ENCODE assay signal across 18 mouse cellular contexts in the genomic region with DNA sequence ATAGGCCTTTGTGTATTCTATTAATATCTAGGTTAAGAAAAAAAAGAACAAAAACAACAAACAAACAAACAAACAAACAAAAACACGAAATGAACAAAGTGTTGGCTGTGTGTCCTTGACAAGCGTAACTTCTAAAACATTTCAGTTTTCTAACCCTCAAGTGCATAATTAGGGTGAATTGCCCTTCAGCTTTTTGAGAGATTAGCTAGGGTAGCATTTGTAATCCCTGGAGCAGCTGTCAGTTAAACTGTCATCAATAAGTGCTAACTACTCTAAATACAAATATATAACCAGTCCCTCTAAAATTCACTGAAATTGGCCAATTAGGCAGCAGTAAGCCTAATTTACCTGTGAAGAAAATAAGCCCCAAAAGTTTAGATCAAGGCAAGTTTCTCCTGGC.
A peak's percentile ranks its signal among the peaks of the same experiment; 100 is the strongest.
DNase-seq lines count a peak whose midpoint lies in the region; ATAC-seq and TF ChIP-seq lines count a peak whose summit lies in the region.
"Had no signal": no experiment of that assay in that cellular context is flagged by ENCODE, and none has a peak within 500 bp of the region (broad histone marks: within the 10 kb centered on the region; RNA-seq: fewer than 3 reads in every experiment).

No protein-coding gene starts in this region.

- H3K36me3 ChIP-seq in forebrain, embryonic 12.5 days (replicated peaks): no peaks in the 10 kb centered on the region
- H3K36me3 ChIP-seq in forebrain, embryonic 10.5 days (replicated peaks): no peaks in the 10 kb centered on the region
- H3K36me3 ChIP-seq in midbrain, embryonic 13.5 days: no peaks in the 10 kb centered on the region
- H3K36me3 ChIP-seq in midbrain, postnatal 0 days (ENCODE audit: insufficient read depth, low read length): no peaks in the 10 kb centered on the region
- no peaks in the 10 kb centered on the region for H3K36me3 ChIP-seq in midbrain, embryonic 14.5 days (ENCODE audit: control insufficient read depth, insufficient read depth, low read length)
- H3K36me3 ChIP-seq: embryonic facial prominence, embryonic 13.5 days; heart, embryonic 12.5 days; hindbrain, embryonic 10.5 days; hindbrain, embryonic 15.5 days had no signal

- 34% methylated on average over 2 of the region's 2 CpGs for WGBS in forebrain, embryonic 12.5 days
- 73% methylated on average over 2 of the region's 2 CpGs for WGBS in forebrain, embryonic 10.5 days
- WGBS in midbrain, embryonic 13.5 days: 43% methylated on average over 2 of the region's 2 CpGs
- WGBS in midbrain, postnatal 0 days: 44% methylated on average over 2 of the region's 2 CpGs
- WGBS in midbrain, embryonic 14.5 days: 41% methylated on average over 2 of the region's 2 CpGs

- H3K9ac ChIP-seq in forebrain, embryonic 12.5 days: no peak overlapping the region
- no peak overlapping the region for H3K9ac ChIP-seq in midbrain, embryonic 13.5 days (replicated peaks)
- H3K9ac ChIP-seq in midbrain, postnatal 0 days (replicated peaks; ENCODE audit: low read length, poor library complexity, severe bottlenecking): no peak overlapping the region
- no peak overlapping the region for H3K9ac ChIP-seq in midbrain, embryonic 14.5 days (replicated peaks; ENCODE audit: low read length)
- H3K9ac ChIP-seq: embryonic facial prominence, embryonic 13.5 days; heart, embryonic 12.5 days; hindbrain, embryonic 15.5 days had no signal

- DNase-seq in forebrain, embryonic 10.5 days (ENCODE audit: extremely low spot score, low spot score): no peak
- DNase-seq in midbrain, postnatal 0 days (ENCODE audit: low spot score): no peak
- DNase-seq in midbrain, embryonic 14.5 days: peak; percentile 14
- no peak for DNase-seq in cerebellum, adult 18-20 months
- DNase-seq in spleen, postnatal 36 days (ENCODE audit: low spot score in 2 of 2): no peak
- DNase-seq: adrenal gland, postnatal 10 days; cerebellum, adult 11-12 months; cerebellum, adult 9-11 months; cerebellum, postnatal 36 days; gastrocnemius, postnatal 10 days; heart, adult 2 months had no signal

- no peak overlapping the region for H3K4me3 ChIP-seq in forebrain, embryonic 12.5 days (replicated peaks)
- no peak overlapping the region for H3K4me3 ChIP-seq in forebrain, embryonic 10.5 days
- H3K4me3 ChIP-seq in midbrain, embryonic 13.5 days (replicated peaks): no peak overlapping the region
- no peak overlapping the region for H3K4me3 ChIP-seq in midbrain, postnatal 0 days (ENCODE audit: low read depth, low read length)
- no peak overlapping the region for H3K4me3 ChIP-seq in midbrain, embryonic 14.5 days (replicated peaks; ENCODE audit: low read depth, low read length)
- H3K4me3 ChIP-seq: embryonic facial prominence, embryonic 13.5 days; heart, adult 2 months; heart, embryonic 12.5 days; hindbrain, embryonic 10.5 days; hindbrain, embryonic 15.5 days had no signal

- H3K4me2 ChIP-seq in forebrain, embryonic 12.5 days: no peak overlapping the region
- H3K4me2 ChIP-seq in midbrain, embryonic 13.5 days (replicated peaks): no peak overlapping the region
- no peak overlapping the region for H3K4me2 ChIP-seq in midbrain, postnatal 0 days (ENCODE audit: low read depth, low read length, poor library complexity, severe bottlenecking)
- no peak overlapping the region for H3K4me2 ChIP-seq in midbrain, embryonic 14.5 days (ENCODE audit: low read length)
- H3K4me2 ChIP-seq: embryonic facial prominence, embryonic 13.5 days; heart, embryonic 12.5 days; hindbrain, embryonic 15.5 days had no signal

- no peak for TF ChIP-seq CTCF in midbrain, postnatal 0 days (IDR thresholded peaks at IDR 0.05)

- no peaks in the 10 kb centered on the region for H3K9me3 ChIP-seq in forebrain, embryonic 12.5 days
- H3K9me3 ChIP-seq in forebrain, embryonic 10.5 days: no peaks in the 10 kb centered on the region
- H3K9me3 ChIP-seq in midbrain, embryonic 13.5 days: 0 out of 2 replicates have a peak, but pooled peaks cover 2% of the 10 kb centered on the region
- H3K9me3 ChIP-seq in midbrain, postnatal 0 days (ENCODE audit: low read length): no peaks in the 10 kb centered on the region
- no peaks in the 10 kb centered on the region for H3K9me3 ChIP-seq in midbrain, embryonic 14.5 days (ENCODE audit: control insufficient read depth, low read length)
- H3K9me3 ChIP-seq: embryonic facial prominence, embryonic 13.5 days; heart, embryonic 12.5 days; hindbrain, embryonic 10.5 days; hindbrain, embryonic 15.5 days had no signal

- peak; percentile 20; the same call in 1 of the 2 replicates for ATAC-seq in forebrain, embryonic 12.5 days (ENCODE audit: low FRiP score)
- ATAC-seq in midbrain, embryonic 13.5 days: no peak
- no peak for ATAC-seq in midbrain, postnatal 0 days (ENCODE audit: low FRiP score)
- ATAC-seq in midbrain, embryonic 14.5 days (ENCODE audit: low FRiP score, low TSS enrichment): no peak
- ATAC-seq: inflammation-experienced regulatory T-cells, adult 6 months had no signal

- H3K27me3 ChIP-seq in forebrain, embryonic 12.5 days: no peaks in the 10 kb centered on the region
- no peaks in the 10 kb centered on the region for H3K27me3 ChIP-seq in forebrain, embryonic 10.5 days (ENCODE audit: poor library complexity, severe bottlenecking)
- no peaks in the 10 kb centered on the region for H3K27me3 ChIP-seq in midbrain, embryonic 13.5 days
- no peaks in the 10 kb centered on the region for H3K27me3 ChIP-seq in midbrain, postnatal 0 days (ENCODE audit: insufficient read depth, low read length)
- no peaks in the 10 kb centered on the region for H3K27me3 ChIP-seq in midbrain, embryonic 14.5 days (ENCODE audit: control insufficient read depth, insufficient read depth, low read length)
- H3K27me3 ChIP-seq: embryonic facial prominence, embryonic 13.5 days; heart, embryonic 12.5 days; hindbrain, embryonic 15.5 days had no signal

- peaks cover 12% of the 10 kb centered on the region for H3K4me1 ChIP-seq in forebrain, embryonic 12.5 days
- H3K4me1 ChIP-seq in forebrain, embryonic 10.5 days: peaks cover 17% of the 10 kb centered on the region
- H3K4me1 ChIP-seq in midbrain, embryonic 13.5 days (replicated peaks): peaks cover 15% of the 10 kb centered on the region
- H3K4me1 ChIP-seq in midbrain, postnatal 0 days (ENCODE audit: insufficient read depth, low read length): no peaks in the 10 kb centered on the region
- peaks cover 12% of the 10 kb centered on the region for H3K4me1 ChIP-seq in midbrain, embryonic 14.5 days (ENCODE audit: control insufficient read depth, insufficient read depth, low read length)
- H3K4me1 ChIP-seq: embryonic facial prominence, embryonic 13.5 days; heart, embryonic 12.5 days; hindbrain, embryonic 10.5 days; hindbrain, embryonic 15.5 days had no signal

- no peak overlapping the region for H3K27ac ChIP-seq in forebrain, embryonic 12.5 days
- no peak overlapping the region for H3K27ac ChIP-seq in forebrain, embryonic 10.5 days
- peak overlapping the region; percentile 79; the same call in 1 of the 2 replicates for H3K27ac ChIP-seq in midbrain, embryonic 13.5 days
- no peak overlapping the region for H3K27ac ChIP-seq in midbrain, postnatal 0 days (ENCODE audit: low read depth, low read length)
- H3K27ac ChIP-seq in midbrain, embryonic 14.5 days (replicated peaks; ENCODE audit: low read depth, low read length): no peak overlapping the region
- H3K27ac ChIP-seq: embryonic facial prominence, embryonic 13.5 days; heart, adult 2 months had no signal
